Mouse (Mus musculus): ENCODE measurements around the gene Galnt18. TPM values are rescaled to one million over a fixed set of nuclear protein-coding genes. Genes with fewer than 3 reads are reported as not detected.

Gene Galnt18
- polyA plus RNA-seq, 1 experiment from 2014 or later = 20.8 TPM

DNA sequence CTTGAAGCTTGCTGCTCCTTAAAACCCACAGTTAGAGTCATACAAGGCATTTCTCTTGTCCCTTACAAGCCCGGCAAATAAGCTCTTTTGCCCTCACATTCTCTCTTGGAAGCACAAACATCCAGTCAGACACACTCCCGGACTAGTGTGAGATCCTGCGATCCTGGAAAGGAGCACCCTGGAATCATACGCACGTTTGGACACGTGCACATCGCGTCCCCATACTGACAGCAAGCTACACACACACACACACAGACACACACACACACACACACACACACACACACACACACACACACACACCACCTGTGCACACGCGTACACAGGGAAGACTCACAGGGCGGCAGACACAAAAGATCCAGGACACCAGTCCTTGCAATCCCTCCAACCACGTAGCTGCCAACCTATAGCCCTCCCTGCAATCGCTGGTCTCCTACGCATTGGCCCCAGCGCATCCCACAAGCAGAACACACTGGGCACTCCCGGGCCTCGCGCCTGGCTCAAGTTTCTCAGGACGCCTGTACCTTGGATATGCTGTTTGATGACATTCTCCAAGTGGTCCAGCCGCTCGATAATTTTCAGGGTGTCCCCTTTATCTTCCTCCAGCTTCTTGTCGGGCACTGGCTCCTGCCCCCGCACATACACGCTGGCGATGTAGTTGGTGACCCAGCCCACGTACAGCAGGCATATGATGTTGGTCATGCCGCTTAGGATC, 831 bp downstream of the Galnt18 start:
- peak overlapping the region; percentile 98 for H3K4me2 ChIP-seq (ENCODE audit: low read length)
- no peaks in the 10 kb centered on the region for H3K9me3 ChIP-seq (replicated peaks; ENCODE audit: control insufficient read depth, low read length, poor library complexity, severe bottlenecking)
- H3K36me3 ChIP-seq (ENCODE audit: control insufficient read depth, insufficient read depth, low read length) = no peaks in the 10 kb centered on the region
- peak overlapping the region; percentile 58 for H3K27ac ChIP-seq (ENCODE audit: low read length)
- no peaks in the 10 kb centered on the region for H3K27me3 ChIP-seq (ENCODE audit: control insufficient read depth, insufficient read depth, low read depth, low read length)
- 11% methylated on average over 27 of the region's 27 CpGs for WGBS
- peak overlapping the region; percentile 70 for H3K9ac ChIP-seq (ENCODE audit: low read depth, low read length)
- ATAC-seq = peak; percentile 19; the same call in 1 of the 2 replicates
- H3K4me1 ChIP-seq (ENCODE audit: control insufficient read depth, insufficient read depth, low read length) = peaks cover 11% of the 10 kb centered on the region
- peak overlapping the region; percentile 60 for H3K4me3 ChIP-seq (ENCODE audit: low read depth, low read length)

DNA sequence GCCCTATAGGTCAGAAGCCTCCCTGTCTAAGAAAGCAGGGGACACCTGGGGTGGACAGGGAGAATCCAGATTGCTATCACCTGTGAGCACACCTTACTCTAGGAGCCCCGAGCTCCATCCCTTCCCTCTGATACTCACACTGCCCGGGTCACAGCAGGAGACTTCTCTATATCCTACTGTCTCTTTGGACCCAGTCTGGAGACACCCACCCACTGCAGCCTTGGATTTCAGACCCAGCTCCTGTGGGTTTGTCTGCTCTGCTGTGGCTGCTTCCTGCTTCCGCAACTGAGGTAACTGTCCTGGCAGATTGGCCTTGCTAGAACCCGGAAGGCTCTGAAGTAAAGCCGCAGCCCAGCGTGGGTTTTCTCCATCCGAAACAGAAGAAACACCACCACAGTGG, 1.6 kb downstream of the Galnt18 start:
- Histone ChIP-seq H3K27me3 (ENCODE audit: control insufficient read depth, insufficient read depth, low read depth, low read length) (no peaks in the 10 kb centered on the region), H3K9ac (ENCODE audit: low read depth, low read length) (peak overlapping the region; percentile 70), H3K27ac (ENCODE audit: low read length) (no peak overlapping the region), H3K9me3 (replicated peaks; ENCODE audit: control insufficient read depth, low read length, poor library complexity, severe bottlenecking) (no peaks in the 10 kb centered on the region), H3K36me3 (ENCODE audit: control insufficient read depth, insufficient read depth, low read length) (no peaks in the 10 kb centered on the region), H3K4me2 (ENCODE audit: low read length) (peak overlapping the region; percentile 98), H3K4me3 (ENCODE audit: low read depth, low read length) (peak overlapping the region; percentile 60), H3K4me1 (ENCODE audit: control insufficient read depth, insufficient read depth, low read length) (peaks cover 11% of the 10 kb centered on the region)
- 78% methylated on average over 7 of the region's 7 CpGs for WGBS
- no peak for ATAC-seq

DNA sequence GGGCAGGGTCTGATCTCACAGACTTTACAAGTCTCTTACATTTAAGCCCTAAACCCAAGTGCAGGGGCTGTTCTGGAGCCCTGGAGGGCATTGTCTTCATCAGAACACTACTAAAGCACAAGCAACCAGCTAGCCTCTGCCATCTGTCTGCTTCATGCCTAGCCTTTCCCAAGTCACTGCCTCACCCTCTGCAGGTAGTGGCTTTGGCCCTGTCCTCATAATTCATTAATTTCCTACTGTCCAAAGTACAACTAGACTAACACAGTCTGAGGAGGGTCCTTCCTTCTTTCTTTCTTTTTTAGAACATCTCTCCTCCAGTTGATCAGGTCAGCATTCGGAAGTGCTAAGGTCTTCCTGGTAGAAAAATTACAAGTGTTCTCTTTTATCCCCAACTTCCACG, 2.6 kb downstream of the Galnt18 start:
- H3K36me3 ChIP-seq (ENCODE audit: control insufficient read depth, insufficient read depth, low read length) = no peaks in the 10 kb centered on the region
- no peak overlapping the region for H3K4me3 ChIP-seq (ENCODE audit: low read depth, low read length)
- no peak overlapping the region for H3K27ac ChIP-seq (ENCODE audit: low read length)
- H3K27me3 ChIP-seq (ENCODE audit: control insufficient read depth, insufficient read depth, low read depth, low read length) = no peaks in the 10 kb centered on the region
- H3K9me3 ChIP-seq (replicated peaks; ENCODE audit: control insufficient read depth, low read length, poor library complexity, severe bottlenecking) = no peaks in the 10 kb centered on the region
- peaks cover 11% of the 10 kb centered on the region for H3K4me1 ChIP-seq (ENCODE audit: control insufficient read depth, insufficient read depth, low read length)
- H3K9ac ChIP-seq (ENCODE audit: low read depth, low read length) = no peak overlapping the region
- 91% methylated on average over 2 of the region's 2 CpGs for WGBS
- ATAC-seq = no peak
- peak overlapping the region; percentile 98 for H3K4me2 ChIP-seq (ENCODE audit: low read length)

DNA sequence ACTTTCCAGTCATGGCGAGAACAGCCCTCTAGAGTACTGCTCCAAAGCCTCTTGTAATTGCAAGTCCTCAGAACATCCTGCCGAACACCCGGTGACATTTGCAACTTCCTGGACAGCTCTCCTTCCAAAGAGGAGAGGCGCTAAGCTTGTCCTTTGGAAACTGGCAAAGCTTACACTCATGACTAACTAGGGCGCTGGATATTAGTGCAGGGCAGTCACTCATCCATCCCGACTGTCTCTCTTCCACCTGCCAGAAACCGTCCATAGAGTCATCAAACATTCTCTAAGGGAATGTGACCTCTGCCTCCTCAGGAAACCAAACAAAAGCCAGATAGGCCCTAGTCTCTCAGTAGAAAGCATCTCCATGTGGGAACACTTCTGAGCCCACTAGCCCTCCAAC, 3.6 kb downstream of the Galnt18 start:
- Histone ChIP-seq H3K36me3 (ENCODE audit: control insufficient read depth, insufficient read depth, low read length) (no peaks in the 10 kb centered on the region), H3K27me3 (ENCODE audit: control insufficient read depth, insufficient read depth, low read depth, low read length) (no peaks in the 10 kb centered on the region), H3K4me1 (ENCODE audit: control insufficient read depth, insufficient read depth, low read length) (peaks cover 11% of the 10 kb centered on the region), H3K9me3 (replicated peaks; ENCODE audit: control insufficient read depth, low read length, poor library complexity, severe bottlenecking) (no peaks in the 10 kb centered on the region), H3K4me3 (ENCODE audit: low read depth, low read length) (no peak overlapping the region), H3K9ac (ENCODE audit: low read depth, low read length) (no peak overlapping the region), H3K27ac (ENCODE audit: low read length) (no peak overlapping the region), H3K4me2 (ENCODE audit: low read length) (peak overlapping the region; percentile 26)
- 71% methylated on average over 7 of the region's 7 CpGs for whole genome bisulfite sequencing
- ATAC-seq = no peak

- no peak overlapping the region for H3K9ac ChIP-seq (ENCODE audit: low read depth, low read length)
- no peaks in the 10 kb centered on the region for H3K9me3 ChIP-seq (replicated peaks; ENCODE audit: control insufficient read depth, low read length, poor library complexity, severe bottlenecking)
- no peaks in the 10 kb centered on the region for H3K27me3 ChIP-seq (ENCODE audit: control insufficient read depth, insufficient read depth, low read depth, low read length)
- H3K27ac ChIP-seq (ENCODE audit: low read length) = no peak overlapping the region
- H3K36me3 ChIP-seq (ENCODE audit: control insufficient read depth, insufficient read depth, low read length) = no peaks in the 10 kb centered on the region
- H3K4me1 ChIP-seq (ENCODE audit: control insufficient read depth, insufficient read depth, low read length) = peaks cover 4% of the 10 kb centered on the region; the same call in 1 of the 2 replicates
- ATAC-seq = no peak
- no peak overlapping the region for H3K4me2 ChIP-seq (ENCODE audit: low read length)
- no peak overlapping the region for H3K4me3 ChIP-seq (ENCODE audit: low read depth, low read length)
- 82% methylated on average over 2 of the region's 2 CpGs for WGBS
Observed at GRCm38 (mm10) chr7:111772398-111772797, 7.4 kb downstream of the Galnt18 start.

DNA sequence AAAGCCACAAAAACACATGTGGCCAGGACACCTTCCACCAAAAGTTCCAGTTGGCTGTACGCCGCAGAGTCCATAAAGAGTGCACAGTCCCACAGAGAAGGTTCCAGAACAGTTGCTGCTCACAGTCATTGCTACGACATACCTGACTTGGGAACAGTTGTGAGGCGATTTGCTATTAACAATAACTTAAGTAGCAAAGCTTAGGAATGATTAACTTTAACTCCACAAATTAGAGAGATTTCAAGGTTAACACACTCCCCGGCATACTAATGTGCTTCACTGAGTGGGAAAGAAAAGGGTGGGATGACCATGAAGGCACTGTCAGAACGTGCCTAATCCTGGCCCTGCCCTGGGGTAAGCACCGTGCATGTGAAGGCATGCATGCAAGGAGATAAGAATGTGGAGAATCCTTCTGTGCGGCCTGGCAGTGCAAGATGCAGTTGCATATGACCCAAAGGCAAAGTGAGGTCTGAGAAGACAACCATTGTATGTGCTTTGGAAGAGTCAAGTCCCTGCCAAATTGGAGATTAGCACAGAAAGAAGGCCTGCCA, 8.5 kb downstream of the Galnt18 start:
- Histone ChIP-seq H3K4me1 (ENCODE audit: control insufficient read depth, insufficient read depth, low read length) (peaks cover 3% of the 10 kb centered on the region; the same call in 1 of the 2 replicates), H3K27me3 (ENCODE audit: control insufficient read depth, insufficient read depth, low read depth, low read length) (no peaks in the 10 kb centered on the region), H3K9ac (ENCODE audit: low read depth, low read length) (no peak overlapping the region), H3K36me3 (ENCODE audit: control insufficient read depth, insufficient read depth, low read length) (no peaks in the 10 kb centered on the region), H3K27ac (ENCODE audit: low read length) (no peak overlapping the region), H3K4me3 (ENCODE audit: low read depth, low read length) (no peak overlapping the region), H3K9me3 (replicated peaks; ENCODE audit: control insufficient read depth, low read length, poor library complexity, severe bottlenecking) (no peaks in the 10 kb centered on the region), H3K4me2 (ENCODE audit: low read length) (no peak overlapping the region)
- ATAC-seq = no peak
- 71% methylated on average over 8 of the region's 8 CpGs for WGBS

DNA sequence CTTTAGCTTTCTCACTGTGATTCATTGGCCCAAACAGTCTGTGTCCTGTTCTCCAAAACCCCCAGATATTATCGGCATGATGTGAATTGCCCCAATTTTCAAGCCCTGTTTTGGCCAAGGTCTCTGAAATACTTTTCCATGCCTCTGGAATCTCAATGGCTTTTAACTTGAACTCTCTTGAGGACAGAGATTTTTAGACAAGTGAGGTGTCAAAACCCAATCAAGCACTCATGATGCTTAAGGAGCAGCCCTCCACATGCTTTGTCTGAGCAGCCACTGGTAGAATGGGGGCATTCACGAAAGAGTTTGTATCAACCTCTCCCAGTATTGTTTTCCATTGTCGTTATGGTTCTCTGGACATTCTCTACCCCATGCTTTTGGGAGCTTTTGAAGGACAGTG, 9.2 kb downstream of the Galnt18 start:
- Histone ChIP-seq H3K9me3 (replicated peaks; ENCODE audit: control insufficient read depth, low read length, poor library complexity, severe bottlenecking) (no peaks in the 10 kb centered on the region), H3K27ac (ENCODE audit: low read length) (no peak overlapping the region), H3K4me3 (ENCODE audit: low read depth, low read length) (no peak overlapping the region), H3K9ac (ENCODE audit: low read depth, low read length) (no peak overlapping the region), H3K4me1 (ENCODE audit: control insufficient read depth, insufficient read depth, low read length) (peaks cover 5% of the 10 kb centered on the region; the same call in 1 of the 2 replicates), H3K4me2 (ENCODE audit: low read length) (no peak overlapping the region), H3K36me3 (ENCODE audit: control insufficient read depth, insufficient read depth, low read length) (no peaks in the 10 kb centered on the region), H3K27me3 (ENCODE audit: control insufficient read depth, insufficient read depth, low read depth, low read length) (no peaks in the 10 kb centered on the region)
- no peak for ATAC-seq
- 85% methylated on average over 3 of the region's 3 CpGs for WGBS

- Histone ChIP-seq H3K4me1 (ENCODE audit: control insufficient read depth, insufficient read depth, low read length) (peaks cover 8% of the 10 kb centered on the region; the same call in 1 of the 2 replicates), H3K4me2 (ENCODE audit: low read length) (no peak overlapping the region), H3K36me3 (ENCODE audit: control insufficient read depth, insufficient read depth, low read length) (no peaks in the 10 kb centered on the region), H3K9ac (ENCODE audit: low read depth, low read length) (no peak overlapping the region), H3K27ac (ENCODE audit: low read length) (no peak overlapping the region), H3K4me3 (ENCODE audit: low read depth, low read length) (no peak overlapping the region), H3K9me3 (replicated peaks; ENCODE audit: control insufficient read depth, low read length, poor library complexity, severe bottlenecking) (no peaks in the 10 kb centered on the region), H3K27me3 (ENCODE audit: control insufficient read depth, insufficient read depth, low read depth, low read length) (no peaks in the 10 kb centered on the region)
- ATAC-seq = no peak
- 76% methylated on average over 9 of the region's 9 CpGs for WGBS
Observed at GRCm38 (mm10) chr7:111766145-111766767, 13.5 kb downstream of the Galnt18 start.

DNA sequence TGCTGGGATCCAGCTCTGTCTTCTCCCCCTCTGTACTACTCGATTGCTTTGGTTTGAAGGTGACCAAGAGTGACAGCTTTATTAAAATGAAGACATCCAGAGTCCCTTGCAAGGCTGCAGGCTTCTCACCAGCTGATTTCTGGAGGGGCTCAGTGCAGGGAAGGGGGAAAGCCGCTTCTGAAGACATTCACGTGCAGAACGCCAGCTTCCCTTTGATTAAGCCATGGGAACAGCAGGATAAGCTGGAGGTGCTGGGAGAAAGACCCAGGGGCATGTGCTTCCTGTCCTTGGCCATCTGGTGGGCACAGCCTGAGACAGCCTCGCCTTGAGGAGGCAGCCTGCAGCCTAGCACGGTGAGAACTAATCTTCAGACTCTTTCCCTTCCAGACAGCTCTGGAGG, 17.0 kb downstream of the Galnt18 start:
- Histone ChIP-seq H3K27me3 (ENCODE audit: control insufficient read depth, insufficient read depth, low read depth, low read length) (no peaks in the 10 kb centered on the region), H3K36me3 (ENCODE audit: control insufficient read depth, insufficient read depth, low read length) (no peaks in the 10 kb centered on the region), H3K4me1 (ENCODE audit: control insufficient read depth, insufficient read depth, low read length) (peaks cover 19% of the 10 kb centered on the region; the same call in 1 of the 2 replicates), H3K9ac (ENCODE audit: low read depth, low read length) (no peak overlapping the region), H3K4me3 (ENCODE audit: low read depth, low read length) (no peak overlapping the region), H3K4me2 (ENCODE audit: low read length) (no peak overlapping the region), H3K9me3 (replicated peaks; ENCODE audit: control insufficient read depth, low read length, poor library complexity, severe bottlenecking) (no peaks in the 10 kb centered on the region), H3K27ac (ENCODE audit: low read length) (no peak overlapping the region; the same call in 1 of the 2 replicates)
- WGBS = 23% methylated on average over 6 of the region's 6 CpGs
- 0 out of 2 replicates have a peak, but pooled peaks have one; percentile 43 for ATAC-seq

Data from midbrain, embryonic 16.5 days (tissue).